Mouse (Mus musculus) bone marrow, adult 2 months (tissue): ENCODE data around the gene Samd10. TPM values are rescaled to one million over a fixed set of nuclear protein-coding genes. Genes with fewer than 3 reads are reported as not detected.

ENCODE experiments used
- H3K27ac ChIP-seq: fragments of 200-500 bp; 2 replicates; pipeline ENCODE4 v1.5.1; 2012; ENCODE audit warnings: low read depth, mild to moderate bottlenecking, control low read depth, inconsistent platforms, low read length; ENCODE audit not compliant: control insufficient read depth, poor library complexity, insufficient read depth
- H3K4me1 ChIP-seq: fragments of 200-500 bp; 2 replicates; pipeline ENCODE4 v1.6.1; 2011; ENCODE audit warnings: low read length; ENCODE audit not compliant: control insufficient read depth, insufficient read depth
- H3K4me3 ChIP-seq: fragments of 200-500 bp; replicated peaks from 2 replicates; pipeline ENCODE3; 2011; ENCODE audit warnings: mild to moderate bottlenecking, low read depth, low read length, control low read depth; ENCODE audit not compliant: control insufficient read depth
- CTCF ChIP-seq: fragments of 200-500 bp; IDR thresholded peaks from 2 replicates; pipeline ENCODE4 v1.5.1; 2011; ENCODE audit warnings: low read length, control low read depth; ENCODE audit not compliant: control insufficient read depth, insufficient read depth
- POLR2A ChIP-seq: fragments of 200-500 bp; IDR thresholded peaks from 2 replicates; pipeline ENCODE4 v1.6.1; 2011; ENCODE audit warnings: low read depth, mild to moderate bottlenecking, control low read depth, low read length, borderline replicate concordance; ENCODE audit not compliant: control insufficient read depth
- WGBS: fragments of 180-500 bp; shearing (Covaris S2); methylation state at CpG from one replicate; pipeline ENCODE4 v1.1.7; 2018; 5-methylcytosine and 5-hydroxymethylcytosine counted together
- polyA plus RNA-seq: library from polyadenylated mRNA; stranded (reverse); fragments of >200 nt; gene quantifications from 2 replicates; pipeline ENCODE4 v1.2.4, GENCODE M21; 2011; ENCODE audit warnings: low replicate concordance; ENCODE audit not compliant: missing spikeins, insufficient read depth, insufficient read length

Gene Samd10
- polyA plus RNA-seq, 1 experiment = 6.5 TPM

DNA sequence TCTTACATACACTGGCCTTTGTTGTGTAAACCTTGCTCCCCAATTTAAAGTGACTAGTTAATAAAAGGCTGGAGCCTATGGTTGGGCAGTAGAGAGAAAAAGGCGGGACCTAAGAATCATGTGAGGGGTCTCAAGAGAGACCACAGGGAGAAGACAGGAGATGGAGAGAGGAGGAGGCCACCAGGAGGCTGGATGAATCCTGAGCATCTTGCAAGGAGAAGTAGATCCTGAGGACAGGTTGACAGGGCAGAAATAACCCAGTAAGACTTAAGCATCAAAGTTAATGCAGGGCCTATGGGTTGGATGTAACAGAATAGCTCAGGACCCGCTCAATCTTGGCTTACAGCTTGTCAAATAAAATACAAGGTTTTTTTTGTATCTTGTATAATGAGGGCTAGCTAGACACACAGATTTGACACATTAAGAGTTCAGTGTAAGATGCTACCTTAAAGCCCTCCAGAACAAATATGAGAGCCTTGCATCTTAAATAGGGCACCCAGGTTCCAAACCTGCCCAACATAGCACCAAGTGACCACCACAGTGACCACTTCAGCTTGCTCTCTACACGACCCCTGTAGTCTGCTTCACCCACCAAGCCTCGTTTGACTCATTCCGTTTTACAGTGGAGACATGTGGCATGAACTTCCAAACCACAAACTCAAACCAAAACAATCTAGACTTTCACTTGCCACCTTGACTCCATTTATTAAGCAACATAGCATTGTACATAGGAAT, 19.9 kb upstream of the Samd10 start:
- H3K4me1 ChIP-seq = no peaks in the 10 kb centered on the region
- TF ChIP-seq POLR2A (no peak), CTCF (no peak)
- no peak overlapping the region for H3K4me3 ChIP-seq
- WGBS = 80% methylated on average over 5 of the region's 5 CpGs
- H3K27ac ChIP-seq = no peak overlapping the region

- WGBS = 74% methylated on average over 4 of the region's 4 CpGs
- Histone ChIP-seq H3K4me3 (no peak overlapping the region), H3K4me1 (peaks cover 1% of the 10 kb centered on the region; the same call in 1 of the 2 replicates), H3K27ac (no peak overlapping the region)
- no peak for TF ChIP-seq CTCF
- no peak for TF ChIP-seq POLR2A
These were observed 3.4 kb upstream of the Samd10 start for GRCm38 (mm10) chr2:181602367-181602766.

DNA sequence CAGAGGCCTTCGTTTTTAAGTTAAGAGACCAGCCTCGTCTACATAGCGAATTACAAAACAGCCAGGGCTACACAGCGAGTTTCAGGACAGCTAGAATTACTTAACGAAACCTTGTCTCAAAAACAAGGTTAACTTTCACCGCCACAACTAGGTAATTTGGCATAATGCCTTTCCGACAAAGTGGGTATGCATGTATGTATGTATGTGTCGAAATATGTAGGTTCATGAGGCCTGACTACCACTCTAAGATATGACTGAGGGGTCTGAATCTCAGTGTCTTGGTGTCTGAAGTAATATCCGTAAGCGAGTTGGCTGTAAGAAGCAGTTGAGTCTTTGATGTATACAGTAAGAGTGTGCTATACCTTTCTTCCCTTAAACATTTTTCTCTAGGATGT, 2.7 kb upstream of the Samd10 start:
- Histone ChIP-seq H3K27ac (no peak overlapping the region), H3K4me3 (peak overlapping the region; percentile 67), H3K4me1 (peaks cover 1% of the 10 kb centered on the region; the same call in 1 of the 2 replicates)
- no peak for TF ChIP-seq CTCF
- TF ChIP-seq POLR2A = no peak
- WGBS = 29% methylated on average over 10 of the region's 10 CpGs

GRCm38 (mm10) chr2:181600828-181601750, 2.1 kb upstream of the Samd10 start:
- peak overlapping the region; percentile 75 for H3K27ac ChIP-seq
- no peak for TF ChIP-seq CTCF
- TF ChIP-seq POLR2A = peak; percentile 92; the same call in 1 of the 2 replicates
- H3K4me3 ChIP-seq = peak overlapping the region; percentile 67
- WGBS = under 1% methylated on average over 57 of the region's 57 CpGs
- H3K4me1 ChIP-seq = peaks cover 1% of the 10 kb centered on the region; the same call in 1 of the 2 replicates

DNA sequence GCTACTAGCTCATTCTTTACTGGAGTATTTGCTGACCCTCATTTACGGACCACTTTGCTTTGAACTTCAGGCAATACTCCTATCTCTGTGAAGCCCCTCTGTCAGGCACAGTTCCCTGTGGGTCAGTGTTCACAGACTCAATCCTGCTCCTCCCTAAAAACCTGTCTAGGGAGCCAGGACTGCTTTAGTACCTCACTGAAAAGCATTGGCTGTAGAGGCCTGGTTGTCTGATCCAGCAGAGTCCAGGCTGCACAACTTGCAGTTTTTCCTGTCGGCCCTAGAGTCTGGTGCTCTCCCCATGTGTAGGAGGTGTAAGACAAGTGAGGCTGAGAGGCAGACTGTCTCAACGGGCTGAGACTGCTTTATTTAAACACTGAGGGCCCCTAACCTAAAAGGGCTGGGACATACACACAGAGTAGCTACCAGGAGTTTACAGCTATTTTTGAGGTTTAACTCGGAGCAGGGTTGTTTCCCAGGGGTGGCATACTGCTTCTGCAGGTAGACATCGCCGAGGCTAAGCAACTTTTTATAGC, 1.3 kb upstream of the Samd10 start:
- 66% methylated on average over 6 of the region's 6 CpGs for WGBS
- TF ChIP-seq CTCF (no peak), POLR2A (no peak)
- Histone ChIP-seq H3K4me1 (peaks cover 1% of the 10 kb centered on the region; the same call in 1 of the 2 replicates), H3K4me3 (peak overlapping the region; percentile 67), H3K27ac (peak overlapping the region; percentile 75; the same call in 1 of the 2 replicates)

GRCm38 (mm10) chr2:181597378-181598061, 1.5 kb downstream of the Samd10 start:
- Histone ChIP-seq H3K4me3 (no peak overlapping the region), H3K4me1 (peaks cover 1% of the 10 kb centered on the region; the same call in 1 of the 2 replicates), H3K27ac (no peak overlapping the region)
- TF ChIP-seq POLR2A (no peak), CTCF (no peak)
- WGBS = 59% methylated on average over 7 of the region's 7 CpGs

- Histone ChIP-seq H3K4me3 (no peak overlapping the region), H3K27ac (no peak overlapping the region), H3K4me1 (peaks cover 1% of the 10 kb centered on the region; the same call in 1 of the 2 replicates)
- 78% methylated on average over 6 of the region's 6 CpGs for WGBS
- TF ChIP-seq CTCF = no peak
- no peak for TF ChIP-seq POLR2A
These were observed 2.6 kb downstream of the Samd10 start for GRCm38 (mm10) chr2:181596221-181596960.
